Mouse (Mus musculus): ENCODE measurements around the gene Setmar. TPM values are rescaled to one million over a fixed set of nuclear protein-coding genes. Genes with fewer than 3 reads are reported as not detected.

The Setmar gene
- polyA plus RNA-seq, 1 experiment from 2014 or later, result 7.1 TPM

DNA sequence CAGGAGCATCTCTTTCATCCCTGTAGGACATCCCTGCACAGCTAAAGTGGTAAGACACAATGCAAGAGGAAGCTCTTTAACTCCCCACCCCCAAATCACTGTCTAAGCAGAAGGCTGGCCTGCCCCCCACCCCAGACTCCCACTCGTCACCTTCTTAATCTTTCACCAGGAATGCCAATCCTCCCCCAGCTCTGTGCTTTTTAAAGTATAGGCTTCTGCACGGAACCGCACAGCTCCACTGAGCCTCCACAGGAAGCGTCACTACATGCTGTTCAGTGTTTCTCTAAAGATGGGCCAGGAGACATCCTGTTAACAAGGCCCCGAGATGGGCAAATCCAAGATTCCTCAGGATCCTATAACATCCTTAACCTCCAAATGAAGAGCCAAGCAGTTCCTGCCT is 8.2 kb downstream of the Setmar start:
- 87% methylated on average over 5 of the region's 5 CpGs for WGBS
- Histone ChIP-seq H3K27ac (ENCODE audit: low read length) (no peak overlapping the region), H3K9me3 (replicated peaks; ENCODE audit: control insufficient read depth, low read length) (no peaks in the 10 kb centered on the region), H3K27me3 (ENCODE audit: control insufficient read depth, insufficient read depth, low read length) (no peaks in the 10 kb centered on the region), H3K4me3 (replicated peaks; ENCODE audit: low read length) (no peak overlapping the region), H3K4me1 (ENCODE audit: control insufficient read depth, insufficient read depth, low read length) (no peaks in the 10 kb centered on the region), H3K4me2 (ENCODE audit: low read depth, low read length) (no peak overlapping the region), H3K9ac (ENCODE audit: low read length) (no peak overlapping the region), H3K36me3 (ENCODE audit: control insufficient read depth, insufficient read depth, low read length) (peaks cover 3% of the 10 kb centered on the region; the same call in 1 of the 2 replicates)
- no peak for ATAC-seq (ENCODE audit: insufficient read depth, low FRiP score)

DNA sequence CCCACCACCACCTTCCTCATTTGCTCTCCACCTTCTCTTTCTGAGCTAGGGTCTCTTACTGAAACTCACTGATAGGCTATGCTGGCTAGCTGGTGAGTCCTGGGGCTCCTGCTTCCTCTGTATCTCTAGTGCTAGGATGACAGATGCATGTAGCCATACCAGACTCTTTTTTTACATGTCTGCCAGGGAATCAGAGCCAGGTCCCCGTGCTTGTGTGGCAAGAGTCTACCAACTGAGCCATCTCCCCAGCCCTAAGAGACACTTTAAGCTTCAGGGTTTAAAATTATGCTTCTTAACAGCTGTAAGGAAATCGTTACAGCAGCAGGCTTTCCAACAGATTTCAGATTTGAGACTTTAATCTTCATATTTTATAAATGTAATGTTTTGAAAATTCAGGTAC is 9.1 kb downstream of the Setmar start:
- no peak overlapping the region for H3K9ac ChIP-seq (ENCODE audit: low read length)
- H3K9me3 ChIP-seq (replicated peaks; ENCODE audit: control insufficient read depth, low read length), result no peaks in the 10 kb centered on the region
- no peak overlapping the region for H3K4me2 ChIP-seq (ENCODE audit: low read depth, low read length)
- ATAC-seq (ENCODE audit: insufficient read depth, low FRiP score), result no peak
- H3K4me1 ChIP-seq (ENCODE audit: control insufficient read depth, insufficient read depth, low read length), result no peaks in the 10 kb centered on the region
- peaks cover 3% of the 10 kb centered on the region; the same call in 1 of the 2 replicates for H3K36me3 ChIP-seq (ENCODE audit: control insufficient read depth, insufficient read depth, low read length)
- H3K4me3 ChIP-seq (replicated peaks; ENCODE audit: low read length), result no peak overlapping the region
- WGBS, result 91% methylated on average over 2 of the region's 2 CpGs
- no peak overlapping the region for H3K27ac ChIP-seq (ENCODE audit: low read length)
- H3K27me3 ChIP-seq (ENCODE audit: control insufficient read depth, insufficient read depth, low read length), result no peaks in the 10 kb centered on the region

DNA sequence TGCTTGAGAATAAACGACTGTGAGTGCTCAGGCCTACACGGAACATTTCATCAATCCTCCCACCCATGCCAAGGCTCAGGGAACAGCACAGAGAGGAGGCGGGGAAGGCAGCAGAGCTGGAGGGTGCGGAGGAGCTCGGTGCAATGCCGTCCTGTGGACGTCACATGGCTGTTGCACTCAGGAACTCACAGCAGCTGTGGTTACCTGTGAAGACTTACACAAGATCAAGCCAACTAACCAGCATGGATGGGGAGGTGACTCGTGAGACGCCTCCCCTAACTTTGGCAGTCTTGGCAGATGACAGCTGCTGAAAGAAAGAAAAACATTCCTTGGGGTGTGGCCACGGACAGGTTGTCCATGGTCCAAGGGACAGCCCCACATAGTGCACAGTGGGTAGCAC is 9.8 kb downstream of the Setmar start:
- Histone ChIP-seq H3K27ac (ENCODE audit: low read length) (no peak overlapping the region), H3K4me1 (ENCODE audit: control insufficient read depth, insufficient read depth, low read length) (no peaks in the 10 kb centered on the region), H3K27me3 (ENCODE audit: control insufficient read depth, insufficient read depth, low read length) (no peaks in the 10 kb centered on the region), H3K9ac (ENCODE audit: low read length) (no peak overlapping the region), H3K4me2 (ENCODE audit: low read depth, low read length) (no peak overlapping the region), H3K4me3 (replicated peaks; ENCODE audit: low read length) (no peak overlapping the region), H3K9me3 (replicated peaks; ENCODE audit: control insufficient read depth, low read length) (no peaks in the 10 kb centered on the region), H3K36me3 (ENCODE audit: control insufficient read depth, insufficient read depth, low read length) (peaks cover 3% of the 10 kb centered on the region; the same call in 1 of the 2 replicates)
- WGBS, result 88% methylated on average over 10 of the region's 10 CpGs
- ATAC-seq (ENCODE audit: insufficient read depth, low FRiP score), result no peak

DNA sequence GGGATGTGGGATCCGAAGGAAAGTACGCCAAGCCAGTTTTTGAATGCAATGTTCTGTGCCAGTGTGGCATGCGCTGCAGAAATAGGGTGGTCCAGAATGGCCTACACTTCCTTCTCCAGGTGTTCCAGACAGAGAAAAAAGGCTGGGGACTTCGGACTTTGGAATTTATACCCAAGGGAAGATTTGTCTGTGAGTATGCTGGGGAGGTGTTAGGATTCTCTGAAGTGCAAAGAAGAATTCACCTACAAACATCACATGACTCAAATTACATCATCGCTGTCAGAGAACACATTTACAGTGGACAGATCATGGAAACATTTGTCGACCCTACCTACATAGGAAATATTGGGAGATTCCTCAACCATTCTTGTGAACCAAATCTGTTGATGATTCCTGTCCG is 11.0 kb downstream of the Setmar start:
- no peaks in the 10 kb centered on the region for H3K9me3 ChIP-seq (replicated peaks; ENCODE audit: control insufficient read depth, low read length)
- no peak for ATAC-seq (ENCODE audit: insufficient read depth, low FRiP score)
- no peaks in the 10 kb centered on the region for H3K27me3 ChIP-seq (ENCODE audit: control insufficient read depth, insufficient read depth, low read length)
- no peak overlapping the region for H3K27ac ChIP-seq (ENCODE audit: low read length)
- no peak overlapping the region for H3K4me2 ChIP-seq (ENCODE audit: low read depth, low read length)
- peaks cover 3% of the 10 kb centered on the region; the same call in 1 of the 2 replicates for H3K36me3 ChIP-seq (ENCODE audit: control insufficient read depth, insufficient read depth, low read length)
- no peak overlapping the region for H3K4me3 ChIP-seq (replicated peaks; ENCODE audit: low read length)
- no peaks in the 10 kb centered on the region for H3K4me1 ChIP-seq (ENCODE audit: control insufficient read depth, insufficient read depth, low read length)
- WGBS, result 94% methylated on average over 7 of the region's 7 CpGs
- no peak overlapping the region for H3K9ac ChIP-seq (ENCODE audit: low read length)

DNA sequence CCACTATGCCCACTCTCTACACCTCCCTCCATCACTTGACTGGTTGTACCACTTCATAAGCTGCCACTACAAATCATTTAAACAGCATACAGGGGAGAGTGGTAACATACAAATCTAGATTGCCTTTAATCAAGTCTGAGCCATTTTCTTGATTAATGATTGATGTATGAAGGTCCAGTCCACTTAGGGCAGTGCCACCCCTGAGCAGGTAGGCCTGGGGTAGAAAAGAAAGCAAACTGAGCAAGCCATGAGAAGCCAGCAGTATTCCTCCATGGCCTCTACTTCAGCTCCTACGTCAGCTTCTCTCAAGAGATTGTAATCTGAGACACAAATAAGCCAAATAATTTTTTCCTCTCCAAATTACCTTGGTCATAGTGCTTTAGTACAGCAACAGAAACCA is 26.5 kb downstream of the Setmar start:
- Histone ChIP-seq H3K4me2 (ENCODE audit: low read depth, low read length) (no peak overlapping the region), H3K4me1 (ENCODE audit: control insufficient read depth, insufficient read depth, low read length) (no peaks in the 10 kb centered on the region), H3K36me3 (ENCODE audit: control insufficient read depth, insufficient read depth, low read length) (no peaks in the 10 kb centered on the region), H3K9ac (ENCODE audit: low read length) (no peak overlapping the region), H3K4me3 (replicated peaks; ENCODE audit: low read length) (no peak overlapping the region), H3K27me3 (ENCODE audit: control insufficient read depth, insufficient read depth, low read length) (no peaks in the 10 kb centered on the region), H3K27ac (ENCODE audit: low read length) (no peak overlapping the region), H3K9me3 (replicated peaks; ENCODE audit: control insufficient read depth, low read length) (no peaks in the 10 kb centered on the region)
- WGBS, result 65% methylated on average over 1 of the region's 1 CpGs
- no peak for ATAC-seq (ENCODE audit: insufficient read depth, low FRiP score)

DNA sequence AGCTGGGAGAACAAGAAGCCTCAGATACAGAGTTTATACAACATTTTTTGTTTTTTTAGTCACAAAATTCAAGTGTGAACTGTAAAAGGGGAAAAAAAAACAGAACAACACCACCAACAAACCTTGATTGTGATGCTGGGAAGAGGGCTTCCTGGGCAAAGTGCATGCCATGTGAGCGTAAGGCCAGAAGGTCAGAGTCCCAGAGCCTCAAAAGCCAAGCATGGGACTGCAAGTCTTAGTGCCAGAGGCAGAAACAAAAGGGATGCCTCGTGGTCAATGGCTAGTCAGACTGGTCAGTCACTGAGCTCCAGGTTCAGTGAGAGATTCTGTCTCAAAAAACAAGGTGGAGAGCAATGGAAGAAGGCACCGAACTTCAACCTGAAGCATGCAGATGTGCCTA is 27.8 kb downstream of the Setmar start:
- 85% methylated on average over 3 of the region's 3 CpGs for WGBS
- ATAC-seq (ENCODE audit: insufficient read depth, low FRiP score), result no peak
- Histone ChIP-seq H3K27ac (ENCODE audit: low read length) (no peak overlapping the region), H3K9ac (ENCODE audit: low read length) (no peak overlapping the region), H3K9me3 (replicated peaks; ENCODE audit: control insufficient read depth, low read length) (no peaks in the 10 kb centered on the region), H3K4me3 (replicated peaks; ENCODE audit: low read length) (no peak overlapping the region), H3K36me3 (ENCODE audit: control insufficient read depth, insufficient read depth, low read length) (no peaks in the 10 kb centered on the region), H3K27me3 (ENCODE audit: control insufficient read depth, insufficient read depth, low read length) (no peaks in the 10 kb centered on the region), H3K4me1 (ENCODE audit: control insufficient read depth, insufficient read depth, low read length) (no peaks in the 10 kb centered on the region), H3K4me2 (ENCODE audit: low read depth, low read length) (no peak overlapping the region)

DNA sequence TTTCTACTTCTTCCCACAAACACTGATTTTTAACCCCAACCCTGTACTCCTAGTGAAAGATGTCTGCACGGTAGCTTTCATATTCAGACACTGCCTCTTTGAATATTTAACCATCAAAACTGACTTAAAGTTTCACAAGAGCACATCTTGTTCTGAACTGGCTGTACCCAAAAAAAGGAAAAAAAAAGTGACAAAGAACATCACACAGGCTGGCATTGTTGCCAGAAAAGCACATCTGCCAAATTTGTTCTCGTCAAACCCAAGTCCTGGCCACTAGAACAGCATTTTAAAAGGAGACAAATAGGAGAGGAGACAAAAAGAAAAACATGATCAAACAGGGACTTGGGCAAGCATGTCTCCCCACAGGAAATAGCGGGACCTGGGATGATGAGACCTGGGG is 28.6 kb downstream of the Setmar start:
- H3K9me3 ChIP-seq (replicated peaks; ENCODE audit: control insufficient read depth, low read length), result no peaks in the 10 kb centered on the region
- no peaks in the 10 kb centered on the region for H3K4me1 ChIP-seq (ENCODE audit: control insufficient read depth, insufficient read depth, low read length)
- no peak overlapping the region for H3K9ac ChIP-seq (ENCODE audit: low read length)
- no peaks in the 10 kb centered on the region for H3K36me3 ChIP-seq (ENCODE audit: control insufficient read depth, insufficient read depth, low read length)
- H3K27ac ChIP-seq (ENCODE audit: low read length), result no peak overlapping the region
- no peak overlapping the region for H3K4me2 ChIP-seq (ENCODE audit: low read depth, low read length)
- ATAC-seq (ENCODE audit: insufficient read depth, low FRiP score), result no peak
- 77% methylated on average over 3 of the region's 3 CpGs for WGBS
- H3K4me3 ChIP-seq (replicated peaks; ENCODE audit: low read length), result no peak overlapping the region
- H3K27me3 ChIP-seq (ENCODE audit: control insufficient read depth, insufficient read depth, low read length), result no peaks in the 10 kb centered on the region

DNA sequence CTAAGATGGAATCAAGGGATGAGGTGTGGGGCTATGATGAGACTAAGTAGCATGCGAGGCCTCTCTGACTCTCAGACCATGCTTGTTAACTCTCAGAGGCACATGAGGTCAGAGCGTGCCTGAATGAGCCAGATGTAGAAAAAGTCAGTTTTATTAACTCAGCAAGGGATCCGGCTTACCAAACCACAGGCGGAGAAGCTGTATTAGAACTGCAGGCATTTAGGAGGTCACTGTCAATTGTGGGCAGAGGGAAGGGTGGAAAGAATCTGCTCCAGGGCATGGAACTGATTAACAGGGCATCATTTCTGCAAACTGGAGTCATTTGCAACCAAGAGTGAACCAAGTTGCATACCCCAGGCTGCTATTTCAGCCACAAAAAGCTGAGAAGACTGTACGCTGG is 30.6 kb downstream of the Setmar start:
- no peak overlapping the region for H3K4me3 ChIP-seq (replicated peaks; ENCODE audit: low read length)
- no peaks in the 10 kb centered on the region for H3K9me3 ChIP-seq (replicated peaks; ENCODE audit: control insufficient read depth, low read length)
- H3K36me3 ChIP-seq (ENCODE audit: control insufficient read depth, insufficient read depth, low read length), result no peaks in the 10 kb centered on the region
- ATAC-seq (ENCODE audit: insufficient read depth, low FRiP score), result no peak
- H3K27ac ChIP-seq (ENCODE audit: low read length), result no peak overlapping the region
- H3K27me3 ChIP-seq (ENCODE audit: control insufficient read depth, insufficient read depth, low read length), result no peaks in the 10 kb centered on the region
- H3K9ac ChIP-seq (ENCODE audit: low read length), result no peak overlapping the region
- no peaks in the 10 kb centered on the region for H3K4me1 ChIP-seq (ENCODE audit: control insufficient read depth, insufficient read depth, low read length)
- no peak overlapping the region for H3K4me2 ChIP-seq (ENCODE audit: low read depth, low read length)
- 80% methylated on average over 5 of the region's 5 CpGs for WGBS

DNA sequence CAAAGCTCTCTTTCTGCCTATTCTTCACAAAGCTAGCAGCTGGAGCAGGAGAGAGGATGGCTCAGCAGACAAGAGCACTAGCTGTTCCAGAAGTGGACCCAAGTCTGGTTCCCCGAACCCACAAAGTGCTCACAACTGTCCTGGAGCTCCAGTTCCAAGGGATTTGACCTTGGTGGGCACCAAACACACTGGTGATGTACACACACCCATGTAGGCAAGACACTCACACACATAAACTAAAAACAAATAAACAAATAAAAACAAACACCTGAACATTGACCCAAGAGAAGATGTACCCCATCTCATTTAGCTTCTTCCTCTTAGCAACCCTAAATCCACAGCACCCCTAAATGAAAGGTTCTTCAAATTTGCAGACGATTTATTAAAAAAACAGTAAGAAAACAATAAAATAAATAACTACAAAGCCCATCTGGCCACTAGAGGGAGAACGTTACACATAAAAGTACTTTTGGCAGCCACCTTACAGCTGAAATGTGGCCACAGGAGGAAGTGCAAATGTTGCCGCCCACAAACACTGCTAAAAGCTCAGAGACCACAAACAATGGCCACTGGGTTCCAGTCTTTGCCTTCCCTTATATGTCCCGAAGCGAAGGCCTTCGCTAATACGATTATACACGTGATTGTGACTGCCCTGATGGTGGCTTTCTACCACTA is 33.5 kb downstream of the Setmar start:
- no peak overlapping the region for H3K4me2 ChIP-seq (ENCODE audit: low read depth, low read length)
- H3K27me3 ChIP-seq (ENCODE audit: control insufficient read depth, insufficient read depth, low read length), result no peaks in the 10 kb centered on the region
- no peaks in the 10 kb centered on the region for H3K4me1 ChIP-seq (ENCODE audit: control insufficient read depth, insufficient read depth, low read length)
- no peak overlapping the region for H3K4me3 ChIP-seq (replicated peaks; ENCODE audit: low read length)
- no peaks in the 10 kb centered on the region for H3K9me3 ChIP-seq (replicated peaks; ENCODE audit: control insufficient read depth, low read length)
- 17% methylated on average over 9 of the region's 9 CpGs for WGBS
- no peaks in the 10 kb centered on the region for H3K36me3 ChIP-seq (ENCODE audit: control insufficient read depth, insufficient read depth, low read length)
- no peak overlapping the region for H3K9ac ChIP-seq (ENCODE audit: low read length)
- peak; percentile 53; the same call in 1 of the 2 replicates for ATAC-seq (ENCODE audit: insufficient read depth, low FRiP score)
- H3K27ac ChIP-seq (ENCODE audit: low read length), result no peak overlapping the region

All from stomach, embryonic 16.5 days (tissue).